Mouse (Mus musculus) hindbrain, embryonic 16.5 days (tissue): ENCODE measurements around the gene Ttc16. TPM values are rescaled to one million over a fixed set of nuclear protein-coding genes. Genes with fewer than 3 reads are reported as not detected.

Experiments
- ATAC-seq: fragments of 200-750 bp; cut with Nextera tagmentation; 2 replicates; pipeline ENCODE4 v1.8.0; 2017; ENCODE audit warnings: moderate TSS enrichment, moderate library complexity
- H3K27ac ChIP-seq: fragments of 300-500 bp; sonication (generic); 2 replicates; pipeline ENCODE4 v1.5.1; 2014; ENCODE audit warnings: low read depth, mild to moderate bottlenecking, control low read depth, low read length, moderate library complexity
- H3K27me3 ChIP-seq: fragments of 300-500 bp; sonication (generic); replicated peaks from 2 replicates; pipeline ENCODE4 v1.6.1; 2014; ENCODE audit warnings: low read length; ENCODE audit not compliant: control insufficient read depth, insufficient read depth
- H3K36me3 ChIP-seq: fragments of 300-500 bp; sonication (generic); 2 replicates; pipeline ENCODE4 v1.6.1; 2014; ENCODE audit warnings: mild to moderate bottlenecking, low read length, moderate library complexity, mixed read lengths; ENCODE audit not compliant: control insufficient read depth, insufficient read depth
- H3K4me1 ChIP-seq: fragments of 300-500 bp; sonication (generic); 2 replicates; pipeline ENCODE4 v1.6.1; 2014; ENCODE audit warnings: low read depth, low read length; ENCODE audit not compliant: control insufficient read depth, insufficient read depth
- H3K4me2 ChIP-seq: fragments of 300-500 bp; sonication (generic); 2 replicates; pipeline ENCODE4 v1.6.1; 2014; ENCODE audit warnings: mild to moderate bottlenecking, low read length, control low read depth, moderate library complexity
- H3K4me3 ChIP-seq: fragments of 300-500 bp; sonication (generic); 2 replicates; pipeline ENCODE4 v1.5.1; 2014; ENCODE audit warnings: mild to moderate bottlenecking, low read length, control low read depth, moderate library complexity
- H3K9ac ChIP-seq: fragments of 300-500 bp; sonication (generic); 2 replicates; pipeline ENCODE4 v1.6.1; 2014; ENCODE audit warnings: low read depth, mild to moderate bottlenecking, control low read depth, low read length, moderate library complexity
- H3K9me3 ChIP-seq: fragments of 300-500 bp; sonication (generic); 2 replicates; pipeline ENCODE4 v1.6.1; 2014; ENCODE audit warnings: mild to moderate bottlenecking, low read length, moderate library complexity; ENCODE audit not compliant: control insufficient read depth
- WGBS: fragments of 180-500 bp; shearing (Covaris S2); extraction: QIAGEN DNeasy Blood & Tissue Kit; methylation state at CpG from one replicate; pipeline ENCODE4 v1.1.7; 2014; 5-methylcytosine and 5-hydroxymethylcytosine counted together
- polyA plus RNA-seq: library from polyadenylated mRNA; unstranded; fragments of >200 nt; fragmentation: Nextera tagmentation; extraction: Ambion mirVana; gene quantifications from 2 replicates; pipeline ENCODE4 v1.2.1, GENCODE M21; 2015

Ttc16 gene
- polyA plus RNA-seq, 1 experiment from 2014 or later: 0.53 TPM

GRCm38 (mm10) chr2:32756674-32757055 is 18.8 kb downstream of the Ttc16 start:
- H3K9me3 ChIP-seq: no peaks in the 10 kb centered on the region
- peaks cover 8% of the 10 kb centered on the region for H3K4me1 ChIP-seq
- H3K9ac ChIP-seq: no peak overlapping the region
- peaks cover 32% of the 10 kb centered on the region for H3K36me3 ChIP-seq
- peak overlapping the region; percentile 51 for H3K4me3 ChIP-seq
- WGBS: 22% methylated on average over 5 of the region's 6 CpGs
- ATAC-seq: peak; percentile 34; the same call in 1 of the 2 replicates
- no peaks in the 10 kb centered on the region for H3K27me3 ChIP-seq
- H3K4me2 ChIP-seq: peak overlapping the region; percentile 61
- peak overlapping the region; percentile 49; the same call in 1 of the 2 replicates for H3K27ac ChIP-seq

GRCm38 (mm10) chr2:32752181-32752580 is 23.3 kb downstream of the Ttc16 start:
- no peak for ATAC-seq
- 61% methylated on average over 10 of the region's 10 CpGs for WGBS

GRCm38 (mm10) chr2:32751665-32752033 is 23.8 kb downstream of the Ttc16 start:
- Histone ChIP-seq H3K4me1 (peaks cover 6% of the 10 kb centered on the region), H3K4me2 (peak overlapping the region; percentile 54), H3K9me3 (no peaks in the 10 kb centered on the region), H3K27me3 (no peaks in the 10 kb centered on the region), H3K4me3 (peak overlapping the region; percentile 28), H3K36me3 (peaks cover 46% of the 10 kb centered on the region), H3K9ac (no peak overlapping the region), H3K27ac (no peak overlapping the region; the same call in 1 of the 2 replicates)
- no peak for ATAC-seq
- 25% methylated on average over 9 of the region's 10 CpGs for WGBS

More at GRCm38 (mm10) chr2:32752181-32752580, 23.3 kb downstream of the Ttc16 start:
- Histone ChIP-seq H3K4me3 (no peak overlapping the region), H3K27ac (no peak overlapping the region), H3K9ac (no peak overlapping the region), H3K9me3 (no peaks in the 10 kb centered on the region), H3K27me3 (no peaks in the 10 kb centered on the region), H3K4me2 (no peak overlapping the region), H3K4me1 (peaks cover 6% of the 10 kb centered on the region), H3K36me3 (peaks cover 41% of the 10 kb centered on the region)

- H3K9me3 ChIP-seq: no peaks in the 10 kb centered on the region
- peak overlapping the region; percentile 38; the same call in 1 of the 2 replicates for H3K9ac ChIP-seq
- H3K27ac ChIP-seq: peak overlapping the region; percentile 20; the same call in 1 of the 2 replicates
- H3K4me2 ChIP-seq: peak overlapping the region; percentile 54
- peaks cover 51% of the 10 kb centered on the region for H3K36me3 ChIP-seq
- peak; percentile 64 for ATAC-seq
- no peaks in the 10 kb centered on the region for H3K27me3 ChIP-seq
- H3K4me3 ChIP-seq: peak overlapping the region; percentile 28
- peaks cover 6% of the 10 kb centered on the region for H3K4me1 ChIP-seq
- 11% methylated on average over 30 of the region's 31 CpGs for WGBS
These were observed 24.4 kb downstream of the Ttc16 start for GRCm38 (mm10) chr2:32750887-32751664.

GRCm38 (mm10) chr2:32750199-32750598 is 25.2 kb downstream of the Ttc16 start:
- 67% methylated on average over 7 of the region's 7 CpGs for WGBS
- no peak for ATAC-seq
- no peak overlapping the region for H3K27ac ChIP-seq

GRCm38 (mm10) chr2:32749082-32749481 is 26.4 kb downstream of the Ttc16 start:
- Histone ChIP-seq H3K27me3 (no peaks in the 10 kb centered on the region), H3K4me3 (no peak overlapping the region), H3K9ac (no peak overlapping the region), H3K36me3 (peaks cover 49% of the 10 kb centered on the region), H3K27ac (no peak overlapping the region), H3K4me2 (no peak overlapping the region), H3K4me1 (peaks cover 6% of the 10 kb centered on the region), H3K9me3 (no peaks in the 10 kb centered on the region)
- WGBS: 88% methylated on average over 16 of the region's 16 CpGs
- no peak for ATAC-seq

More at GRCm38 (mm10) chr2:32750199-32750598, 25.2 kb downstream of the Ttc16 start:
- no peak overlapping the region for H3K9ac ChIP-seq
- peaks cover 58% of the 10 kb centered on the region for H3K36me3 ChIP-seq
- no peaks in the 10 kb centered on the region for H3K27me3 ChIP-seq
- peaks cover 6% of the 10 kb centered on the region for H3K4me1 ChIP-seq
- no peak overlapping the region for H3K4me3 ChIP-seq
- H3K4me2 ChIP-seq: no peak overlapping the region
- H3K9me3 ChIP-seq: no peaks in the 10 kb centered on the region

GRCm38 (mm10) chr2:32744272-32744982 is 31.0 kb downstream of the Ttc16 start:
- Histone ChIP-seq H3K9ac (no peak overlapping the region; the same call in 1 of the 2 replicates), H3K27ac (no peak overlapping the region), H3K4me1 (peaks cover 19% of the 10 kb centered on the region), H3K4me3 (no peak overlapping the region), H3K9me3 (no peaks in the 10 kb centered on the region), H3K36me3 (peaks cover 35% of the 10 kb centered on the region), H3K27me3 (no peaks in the 10 kb centered on the region), H3K4me2 (no peak overlapping the region)
- WGBS: 73% methylated on average over 15 of the region's 15 CpGs
- no peak for ATAC-seq

- H3K4me2 ChIP-seq: peak overlapping the region; percentile 64
- peak; percentile 93 for ATAC-seq
- H3K36me3 ChIP-seq: peaks cover 19% of the 10 kb centered on the region
- H3K4me1 ChIP-seq: peaks cover 19% of the 10 kb centered on the region
- H3K9ac ChIP-seq: peak overlapping the region; percentile 90
- no peaks in the 10 kb centered on the region for H3K9me3 ChIP-seq
- H3K4me3 ChIP-seq: peak overlapping the region; percentile 81
- no peaks in the 10 kb centered on the region for H3K27me3 ChIP-seq
- peak overlapping the region; percentile 86 for H3K27ac ChIP-seq
- WGBS: 7% methylated on average over 18 of the region's 18 CpGs
These were observed 33.3 kb downstream of the Ttc16 start for GRCm38 (mm10) chr2:32742173-32742531.
